Mouse (Mus musculus): ENCODE results near the gene Unc119b.

DNA sequence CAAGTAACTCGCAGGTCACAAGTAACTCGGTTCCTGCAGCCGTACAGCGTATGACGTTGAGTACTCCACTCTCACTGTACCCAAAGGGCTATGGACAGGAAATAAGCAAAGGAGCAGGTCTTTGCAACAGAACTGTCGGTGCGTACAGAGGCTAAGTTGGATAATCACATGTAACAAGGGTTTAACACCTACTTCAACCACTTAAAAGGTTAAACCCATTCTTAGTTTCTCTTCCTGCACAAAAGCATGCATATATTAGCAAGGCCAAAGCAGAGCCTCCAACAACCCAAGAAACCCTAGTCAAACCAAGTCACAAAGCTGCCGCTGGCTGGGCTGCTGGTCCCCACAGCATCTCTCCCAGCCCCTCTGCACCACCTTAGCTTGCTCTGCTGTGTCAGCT, 2.3 kb downstream of the Unc119b start:
- TF ChIP-seq CTCF (IDR thresholded peaks at IDR 0.05; ENCODE audit: extremely low read depth, insufficient read depth, insufficient read length, insufficient replicate concordance) (no peak), POLR2A (IDR thresholded peaks at IDR 0.05; ENCODE audit: low read depth, low read length) (peak; percentile 5; the same call in 1 of the 2 replicates)

All from spleen, adult 2 months (tissue).